Mouse (Mus musculus) CH12.LX (cell line): ENCODE measurements around the gene Pgls. TPM values are rescaled to one million over a fixed set of nuclear protein-coding genes. Genes with fewer than 3 reads are reported as not detected.
A peak's percentile ranks its signal among the peaks of the same experiment; 100 is the strongest.

ENCODE experiments used
- DNase-seq: peaks from one replicate; pipeline ENCODE4 v3.0.0-alpha.2; 2013; ENCODE audit errors: extremely low read depth
- H3K27ac ChIP-seq: 2 replicates; pipeline ENCODE4 v1.5.1; 2012; ENCODE audit warnings: low read depth, mild to moderate bottlenecking, control low read depth, moderate library complexity; ENCODE audit not compliant: insufficient read depth
- H3K27me3 ChIP-seq: replicated peaks from 2 replicates; pipeline ENCODE3; 2012; ENCODE audit warnings: inconsistent platforms
- H3K36me3 ChIP-seq, 2 experiments: replicated peaks in 1 of 2; 2 replicates each; pipeline versions ENCODE3 to v1.6.1; 2012; ENCODE audit warnings: inconsistent platforms in 1 of 2, low read length in 1 of 2, mild to moderate bottlenecking in 1 of 2, mixed read lengths in 1 of 2, moderate library complexity in 1 of 2; ENCODE audit not compliant: control insufficient read depth in 1 of 2, insufficient read depth in 1 of 2
- H3K4me1 ChIP-seq, 2 experiments: 2 replicates each; pipeline ENCODE4 v1.6.1; 2012; ENCODE audit warnings: inconsistent platforms in 1 of 2, moderate library complexity in 1 of 2; ENCODE audit not compliant: insufficient read depth in 2 of 2, control insufficient read depth in 1 of 2
- H3K4me2 ChIP-seq: 2 replicates; pipeline ENCODE4 v1.6.1; 2012; ENCODE audit warnings: low read depth, mild to moderate bottlenecking, control low read depth; ENCODE audit not compliant: poor library complexity, insufficient read depth, severe bottlenecking
- H3K4me3 ChIP-seq, 3 experiments: fragments of 150-350 bp in 1 of 3; sonication (generic) in 1 of 3; replicated peaks in 1 of 3; 2 replicates each; pipeline versions ENCODE3 to v1.5.1; 2011 to 2012; ENCODE audit warnings: low read depth in 2 of 3, low read length in 2 of 3, mild to moderate bottlenecking in 2 of 3, moderate library complexity in 2 of 3, control low read depth in 1 of 3, improper control_type of control experiment in 1 of 3, inconsistent platforms in 1 of 3, mixed read lengths in 1 of 3; ENCODE audit not compliant: poor library complexity in 1 of 3
- H3K79me2 ChIP-seq: replicated peaks from 2 replicates; pipeline ENCODE4 v1.6.1; 2012; ENCODE audit warnings: mild to moderate bottlenecking, moderate library complexity; ENCODE audit not compliant: control insufficient read depth, poor library complexity, insufficient read depth, severe bottlenecking; ENCODE audit errors: extremely low read depth
- H3K9ac ChIP-seq: 2 replicates; pipeline ENCODE4 v1.6.1; 2012; ENCODE audit warnings: low read depth, mild to moderate bottlenecking, control low read depth, moderate library complexity; ENCODE audit not compliant: insufficient read depth
- H3K9me3 ChIP-seq: replicated peaks from 2 replicates; pipeline ENCODE3; 2012; ENCODE audit warnings: low read length, inconsistent platforms, mixed read lengths
- EP300 ChIP-seq: IDR thresholded peaks from 2 replicates; pipeline ENCODE4 v1.6.1; 2011; ENCODE audit warnings: low read length, improper control_type of control experiment
- GABPA ChIP-seq: IDR thresholded peaks from 2 replicates; pipeline ENCODE4 v1.6.1; 2012; ENCODE audit warnings: low read depth, low read length, improper control_type of control experiment, inconsistent platforms; ENCODE audit not compliant: insufficient replicate concordance
- HCFC1 ChIP-seq: IDR thresholded peaks from 2 replicates; pipeline ENCODE4 v1.6.1; 2012; ENCODE audit warnings: low read depth, mild to moderate bottlenecking, inconsistent platforms, low read length, improper control_type of control experiment
- IRF4 ChIP-seq: IDR thresholded peaks from 2 replicates; pipeline ENCODE4 v1.6.1; 2014; ENCODE audit warnings: low read depth, mild to moderate bottlenecking, inconsistent platforms, low read length, improper control_type of control experiment
- JUND ChIP-seq: conservative IDR thresholded peaks from 2 replicates; pipeline ENCODE4 v1.6.1; 2011; ENCODE audit warnings: low read depth, low read length, improper control_type of control experiment
- MAZ ChIP-seq: IDR thresholded peaks from 2 replicates; pipeline ENCODE4 v1.6.1; 2012; ENCODE audit warnings: low read depth, mild to moderate bottlenecking, inconsistent platforms, low read length, improper control_type of control experiment, moderate library complexity
- MXI1 ChIP-seq: IDR thresholded peaks from 2 replicates; pipeline ENCODE4 v1.6.1; 2011; ENCODE audit warnings: mild to moderate bottlenecking, low read depth, low read length, improper control_type of control experiment
- NRF1 ChIP-seq: IDR thresholded peaks from 2 replicates; pipeline ENCODE4 v1.6.1; 2014; ENCODE audit warnings: low read depth, mild to moderate bottlenecking, inconsistent platforms, low read length, improper control_type of control experiment, moderate library complexity
- PAX5 ChIP-seq: IDR thresholded peaks from 2 replicates; pipeline ENCODE4 v1.6.1; 2012; ENCODE audit warnings: low read length, inconsistent platforms, mixed read lengths
- POLR2A ChIP-seq: IDR thresholded peaks from 2 replicates; pipeline ENCODE4 v1.6.1; 2011; ENCODE audit warnings: low read depth, mild to moderate bottlenecking, improper control_type of control experiment, low read length
- RAD21 ChIP-seq: IDR thresholded peaks from 2 replicates; pipeline ENCODE4 v1.6.1; 2011; ENCODE audit warnings: low read depth, mild to moderate bottlenecking, low read length, improper control_type of control experiment, moderate library complexity
- RCOR1 ChIP-seq: conservative IDR thresholded peaks from 2 replicates; pipeline ENCODE4 v1.6.1; 2012; ENCODE audit warnings: low read depth, mild to moderate bottlenecking, inconsistent platforms, low read length, improper control_type of control experiment
- SIN3A ChIP-seq: IDR thresholded peaks from 2 replicates; pipeline ENCODE4 v1.6.1; 2012; ENCODE audit warnings: low read length, improper control_type of control experiment, inconsistent platforms
- SMC3 ChIP-seq: IDR thresholded peaks from 2 replicates; pipeline ENCODE4 v1.6.1; 2011; ENCODE audit warnings: low read depth, low read length, improper control_type of control experiment
- TCF12 ChIP-seq: IDR thresholded peaks from 2 replicates; pipeline ENCODE4 v1.6.1; 2014; ENCODE audit warnings: low read depth, mild to moderate bottlenecking, inconsistent platforms, low read length, improper control_type of control experiment
- UBTF ChIP-seq: IDR thresholded peaks from 2 replicates; pipeline ENCODE4 v1.6.1; 2012; ENCODE audit warnings: low read depth, mild to moderate bottlenecking, inconsistent platforms, low read length, improper control_type of control experiment, moderate library complexity
- USF1 ChIP-seq: IDR thresholded peaks from 2 replicates; pipeline ENCODE4 v1.6.1; 2014; ENCODE audit warnings: low read depth, mild to moderate bottlenecking, inconsistent platforms, low read length, improper control_type of control experiment
- USF2 ChIP-seq: conservative IDR thresholded peaks from 2 replicates; pipeline ENCODE4 v1.6.1; 2011; ENCODE audit warnings: low read depth, low read length, improper control_type of control experiment
- ZC3H11A ChIP-seq: IDR thresholded peaks from 2 replicates; pipeline ENCODE4 v1.6.1; 2012; ENCODE audit warnings: low read depth, mild to moderate bottlenecking, inconsistent platforms, low read length, improper control_type of control experiment
- ZMIZ1 ChIP-seq: IDR thresholded peaks from 2 replicates; pipeline ENCODE4 v1.6.1; 2012; ENCODE audit warnings: low read depth, mild to moderate bottlenecking, inconsistent platforms, low read length, improper control_type of control experiment
- dilution Hi-C: fragments of 300-500 bp; cut with MboI; formaldehyde crosslinking; loops from 2 replicates; pipeline ENCODE4 v1.14.3; 2020; ENCODE audit warnings: low sequenced_read_pairs; ENCODE audit not compliant: extremely low pct_unique_long_range_greater_than_20kb, extremely low pct_ligation_motif_present
- in situ Hi-C: fragments of 300-500 bp; cut with MboI; formaldehyde crosslinking; loops from 3 replicates; pipeline ENCODE4 v1.14.3; 2019; ENCODE audit warnings: low sequenced_read_pairs, low pct_ligation_motif_present, low pct_unique_long_range_greater_than_20kb, mixed read lengths
- polyA plus RNA-seq: library from polyadenylated mRNA; unstranded; fragments of >175 nt; gene quantifications from 2 replicates; pipeline ENCODE4 v1.2.1, GENCODE M21; 2012; ENCODE audit warnings: low read depth; ENCODE audit not compliant: insufficient read length
- total RNA-seq, 2 experiments: library from RNA; depleted of rRNA; stranded (reverse); fragments of 300-350 nt in 1 of 2; fragments of >200 nt in 1 of 2; gene quantifications; 2 replicates each; pipeline ENCODE4 v1.2.3; 2012 to 2014

The Pgls gene
- total and polyA plus RNA-seq, 3 experiments = 74.9 to 215 (median 118) TPM

- TF ChIP-seq RCOR1 = no peak
- peak; percentile 96 for TF ChIP-seq HCFC1
- TF ChIP-seq UBTF = no peak
These were observed 49.2 kb upstream of the Pgls start, which contains the start of gene Mvb12a (continued) for GRCm38 (mm10) chr8:71542632-71543343.

- Histone ChIP-seq H3K9ac (peak overlapping the region; percentile 72; the same call in 1 of the 2 replicates), H3K4me1 (peaks cover 9 to 26% of the 10 kb centered on the region in 2 experiments; a peak in 3 of 4 replicates), H3K27ac (no peak overlapping the region), H3K36me3 (peaks cover 34 to 47% of the 10 kb centered on the region in 2 experiments), H3K9me3 (no peaks in the 10 kb centered on the region), H3K79me2 (peaks cover 17% of the 10 kb centered on the region), H3K4me2 (peak overlapping the region; percentile 65; the same call in 1 of the 2 replicates), H3K4me3 (peak overlapping the region; percentile 79 to 98 (median 80)), H3K27me3 (no peaks in the 10 kb centered on the region)
- DNase-seq = no peak
- in situ Hi-C loops = no loop called here
- dilution Hi-C loops = no loop called here
- TF ChIP-seq USF1 (no peak), RAD21 (no peak), IRF4 (no peak), JUND (no peak), MAZ (no peak), SMC3 (no peak), EP300 (no peak)
These were observed 48.2 kb upstream of the Pgls start for GRCm38 (mm10) chr8:71543755-71544154.

DNA sequence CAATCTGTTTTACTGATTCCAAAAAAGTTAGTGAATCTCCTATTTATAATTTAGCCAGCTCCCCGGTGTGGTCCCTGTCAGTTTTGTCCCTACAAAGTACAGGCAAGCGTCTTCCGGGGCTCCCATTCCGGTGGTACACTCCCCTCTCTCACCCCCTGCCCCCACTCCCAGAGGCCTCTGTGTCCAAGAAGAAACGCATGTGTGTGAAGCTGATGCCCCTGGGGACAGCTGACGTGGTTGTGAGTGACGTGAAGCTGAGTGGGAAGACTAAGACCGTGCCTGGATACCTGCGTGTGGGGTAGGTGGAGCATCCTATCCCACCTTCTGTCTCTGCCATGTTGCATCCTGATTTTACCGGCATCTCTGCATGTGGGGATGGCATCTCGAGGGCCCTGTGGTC is 46.9 kb upstream of the Pgls start:
- in situ Hi-C loops = no loop called here

More for the DNA sequence above, 46.9 kb upstream of the Pgls start:
- no peak for TF ChIP-seq MAZ
- TF ChIP-seq GABPA = no peak
- TF ChIP-seq ZMIZ1 = no peak
- no peak for TF ChIP-seq MXI1
- no peak for TF ChIP-seq PAX5
- no peak for TF ChIP-seq USF2
- no peak for TF ChIP-seq SIN3A
- no peak for TF ChIP-seq HCFC1
- no peak for TF ChIP-seq TCF12
- no peak for TF ChIP-seq SMC3
- no peak for TF ChIP-seq ZC3H11A
- TF ChIP-seq NRF1 = no peak
- TF ChIP-seq POLR2A = no peak
- Histone ChIP-seq H3K9ac (no peak overlapping the region), H3K4me2 (no peak overlapping the region), H3K36me3 (peaks cover 35 to 54% of the 10 kb centered on the region in 2 experiments), H3K79me2 (peaks cover 17% of the 10 kb centered on the region), H3K4me1 (peaks cover 9 to 22% of the 10 kb centered on the region in 2 experiments; a peak in 3 of 4 replicates), H3K9me3 (no peaks in the 10 kb centered on the region), H3K4me3 (no peak overlapping the region), H3K27me3 (no peaks in the 10 kb centered on the region), H3K27ac (no peak overlapping the region)
- no peak for DNase-seq
- dilution Hi-C loops = no loop called here
